Comparison of ENCODE assay signal across 9 mouse cellular contexts in genomic region chr8:26352541-26353010, GRCm38 (mm10).
DNase-seq lines count a peak whose midpoint lies in the region; ATAC-seq and TF ChIP-seq lines count a peak whose summit lies in the region.
"Had no signal": no experiment of that assay in that cellular context is flagged by ENCODE, and none has a peak within 500 bp of the region (broad histone marks: within the 10 kb centered on the region; RNA-seq: fewer than 3 reads in every experiment).

No protein-coding gene starts in this region.

- no peak for DNase-seq in left cerebral cortex, adult 2 months (ENCODE audit: extremely low spot score in 1 of 2, low spot score in 2 of 2)
- no peak for DNase-seq in left cerebral cortex, adult 9 months (ENCODE audit: low spot score in 2 of 2)
- peak; percentile 92 to 93 for DNase-seq in heart, postnatal 10 days
- DNase-seq in kidney, postnatal 14 days: peak; percentile 84
- peak; percentile 77 for DNase-seq in midbrain, postnatal 0 days (ENCODE audit: low spot score)
- DNase-seq in thymus, postnatal 4 days: no peak
- no peak for DNase-seq in thymus, adult 2 months

- peaks cover 12% of the 10 kb centered on the region for H3K4me1 ChIP-seq in forebrain, embryonic 13.5 days
- no peaks in the 10 kb centered on the region for H3K4me1 ChIP-seq in midbrain, postnatal 0 days (ENCODE audit: insufficient read depth, low read length)
- no peaks in the 10 kb centered on the region for H3K4me1 ChIP-seq in thymus, adult 2 months (replicated peaks; ENCODE audit: control insufficient read depth, insufficient read depth, low read length)

- no peak for TF ChIP-seq CTCF in left cerebral cortex, adult 2 months (IDR thresholded peaks at IDR 0.05)
- TF ChIP-seq CTCF in midbrain, postnatal 0 days (IDR thresholded peaks at IDR 0.05): no peak
- no peak for TF ChIP-seq CTCF in thymus, adult 2 months (IDR thresholded peaks at IDR 0.05; ENCODE audit: borderline replicate concordance, control insufficient read depth, extremely low read depth, insufficient read depth, low read length, poor library complexity)

- WGBS in forebrain, embryonic 13.5 days: 76% methylated on average over 9 of the region's 9 CpGs
- WGBS in midbrain, postnatal 0 days: 59% methylated on average over 9 of the region's 9 CpGs
- 78% methylated on average over 9 of the region's 9 CpGs for WGBS in thymus, adult 2 months

- H3K36me3 ChIP-seq in forebrain, embryonic 13.5 days (ENCODE audit: poor library complexity, severe bottlenecking): no peaks in the 10 kb centered on the region
- H3K36me3 ChIP-seq in midbrain, postnatal 0 days (ENCODE audit: insufficient read depth, low read length): no peaks in the 10 kb centered on the region
- H3K36me3 ChIP-seq in thymus, adult 2 months (ENCODE audit: control insufficient read depth, insufficient read depth, low read length): no peaks in the 10 kb centered on the region
- H3K36me3 ChIP-seq: G1E had no signal

- peak overlapping the region; percentile 31 for H3K4me3 ChIP-seq in left cerebral cortex, adult 2 months
- H3K4me3 ChIP-seq in forebrain, embryonic 13.5 days: no peak overlapping the region
- no peak overlapping the region for H3K4me3 ChIP-seq in midbrain, postnatal 0 days (ENCODE audit: low read depth, low read length)
- no peak overlapping the region for H3K4me3 ChIP-seq in thymus, adult 2 months (ENCODE audit: control insufficient read depth, insufficient read depth, low read length)

- intact Hi-C loops in left cerebral cortex, adult 2 months (cut with DNase I): no loop called here
- intact Hi-C loops in heart, postnatal 10 days (cut with DNase I): no loop called here

- peaks cover 7% of the 10 kb centered on the region; the same call in 1 of the 2 replicates for H3K27me3 ChIP-seq in forebrain, embryonic 13.5 days
- peaks cover 4% of the 10 kb centered on the region; the same call in 1 of the 2 replicates for H3K27me3 ChIP-seq in midbrain, postnatal 0 days (ENCODE audit: insufficient read depth, low read length)
- H3K27me3 ChIP-seq in thymus, adult 2 months (ENCODE audit: control insufficient read depth, insufficient read depth, low read length): no peaks in the 10 kb centered on the region

- no peak for ATAC-seq in forebrain, embryonic 13.5 days
- ATAC-seq in midbrain, postnatal 0 days (ENCODE audit: low FRiP score): no peak

- H3K9me3 ChIP-seq in forebrain, embryonic 13.5 days (replicated peaks): no peaks in the 10 kb centered on the region
- no peaks in the 10 kb centered on the region for H3K9me3 ChIP-seq in midbrain, postnatal 0 days (ENCODE audit: low read length)
- H3K9me3 ChIP-seq: G1E had no signal

- H3K27ac ChIP-seq in left cerebral cortex, adult 2 months: no peak overlapping the region
- H3K27ac ChIP-seq in forebrain, embryonic 13.5 days: no peak overlapping the region
- no peak overlapping the region; the same call in 1 of the 2 replicates for H3K27ac ChIP-seq in midbrain, postnatal 0 days (ENCODE audit: low read depth, low read length)
- no peak overlapping the region for H3K27ac ChIP-seq in thymus, adult 2 months (ENCODE audit: control insufficient read depth, insufficient read depth, low read length)

- H3K9ac ChIP-seq in forebrain, embryonic 13.5 days: no peak overlapping the region
- H3K9ac ChIP-seq in midbrain, postnatal 0 days (replicated peaks; ENCODE audit: low read length, poor library complexity, severe bottlenecking): no peak overlapping the region

- H3K4me2 ChIP-seq in forebrain, embryonic 13.5 days: peak overlapping the region; percentile 39; the same call in 1 of the 2 replicates
- H3K4me2 ChIP-seq in midbrain, postnatal 0 days (ENCODE audit: low read depth, low read length, poor library complexity, severe bottlenecking): peak overlapping the region; percentile 41

- no peak for TF ChIP-seq POLR2A in thymus, adult 2 months (IDR thresholded peaks at IDR 0.05; ENCODE audit: control insufficient read depth, extremely low read depth, insufficient read depth, low read length, poor library complexity)

Comparison
In these comparisons a context has a peak if more than half of its experiments do, and no peak if none do; other contexts are left out.
1. DNase-seq: peak in heart, postnatal 10 days (2 of 2), kidney, postnatal 14 days (single experiment) and midbrain, postnatal 0 days (single experiment); none in left cerebral cortex, adult 2 months (0 of 2), left cerebral cortex, adult 9 months (0 of 2), thymus, postnatal 4 days (single experiment) and thymus, adult 2 months (single experiment).